Mouse (Mus musculus) liver, embryonic 12.5 days (tissue): ENCODE results near the gene Fbxo47. TPM values are rescaled to one million over a fixed set of nuclear protein-coding genes. Genes with fewer than 3 reads are reported as not detected.

Source experiments
- ATAC-seq: fragments of 200-750 bp; cut with Nextera tagmentation; 2 replicates; pipeline ENCODE4 v1.8.0; 2017; ENCODE audit warnings: moderate number of reproducible peaks, mild to moderate bottlenecking, moderate library complexity
- H3K27ac ChIP-seq: fragments of 300-500 bp; sonication (generic); 2 replicates; pipeline ENCODE4 v1.5.1; 2016; ENCODE audit warnings: mild to moderate bottlenecking
- H3K27me3 ChIP-seq: fragments of 300-500 bp; sonication (generic); replicated peaks from 2 replicates; pipeline ENCODE4 v1.6.1; 2016; ENCODE audit warnings: mild to moderate bottlenecking, moderate library complexity
- H3K36me3 ChIP-seq: fragments of 300-500 bp; sonication (generic); 2 replicates; pipeline ENCODE4 v1.6.1; 2016; ENCODE audit warnings: mild to moderate bottlenecking, moderate library complexity
- H3K4me1 ChIP-seq: fragments of 300-500 bp; sonication (generic); 2 replicates; pipeline ENCODE4 v1.6.1; 2016
- H3K4me2 ChIP-seq: fragments of 300-500 bp; sonication (generic); 2 replicates; pipeline ENCODE4 v1.6.1; 2016; ENCODE audit warnings: mild to moderate bottlenecking, moderate library complexity
- H3K4me3 ChIP-seq: fragments of 300-500 bp; sonication (generic); 2 replicates; pipeline ENCODE4 v1.5.1; 2016; ENCODE audit warnings: mild to moderate bottlenecking, moderate library complexity
- H3K9ac ChIP-seq: fragments of 300-500 bp; sonication (generic); 2 replicates; pipeline ENCODE4 v1.6.1; 2016; ENCODE audit warnings: mild to moderate bottlenecking, moderate library complexity
- H3K9me3 ChIP-seq: fragments of 300-500 bp; sonication (generic); replicated peaks from 2 replicates; pipeline ENCODE4 v1.6.1; 2016; ENCODE audit warnings: mild to moderate bottlenecking, moderate library complexity
- WGBS: fragments of 180-500 bp; shearing (Covaris S2); methylation state at CpG from one replicate; pipeline ENCODE4 v1.1.7; 2016; ENCODE audit not compliant: insufficient replicate concordance; 5-methylcytosine and 5-hydroxymethylcytosine counted together
- polyA plus RNA-seq: library from polyadenylated mRNA; unstranded; fragments of >200 nt; fragmentation: Nextera tagmentation; extraction: Ambion mirVana; gene quantifications from 2 replicates; pipeline ENCODE4 v1.2.1, GENCODE M21; 2016

The Fbxo47 gene
- polyA plus RNA-seq, 1 experiment from 2014 or later = 0.36 TPM

DNA sequence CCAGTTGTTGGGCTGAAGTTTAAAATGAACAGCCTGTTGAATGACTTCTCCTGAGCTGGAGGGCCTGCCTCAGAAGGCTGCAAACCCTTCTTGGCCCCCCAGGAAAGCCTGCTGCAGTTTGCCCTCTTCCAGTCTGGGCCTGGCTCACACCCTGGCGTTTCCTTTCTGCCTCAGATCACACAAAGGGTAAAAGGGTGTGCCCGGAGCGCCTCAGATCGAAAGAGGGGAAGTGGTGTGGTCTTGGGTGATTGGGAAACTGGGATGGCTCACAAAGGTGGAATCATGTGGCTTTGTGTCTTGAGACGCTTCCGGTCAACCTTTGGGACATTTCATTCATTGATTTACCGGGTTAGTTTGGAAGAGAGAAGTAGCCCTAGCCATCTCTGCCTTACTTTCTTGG lies 57.5 kb downstream of the Fbxo47 start:
- H3K4me1 ChIP-seq = peaks cover 60% of the 10 kb centered on the region
- H3K9me3 ChIP-seq = no peaks in the 10 kb centered on the region
- H3K36me3 ChIP-seq = peaks cover 43% of the 10 kb centered on the region
- H3K4me2 ChIP-seq = no peak overlapping the region
- no peak for ATAC-seq
- H3K27ac ChIP-seq = no peak overlapping the region
- no peaks in the 10 kb centered on the region for H3K27me3 ChIP-seq
- 23% methylated on average over 7 of the region's 7 CpGs for WGBS
- no peak overlapping the region for H3K9ac ChIP-seq
- H3K4me3 ChIP-seq = no peak overlapping the region

DNA sequence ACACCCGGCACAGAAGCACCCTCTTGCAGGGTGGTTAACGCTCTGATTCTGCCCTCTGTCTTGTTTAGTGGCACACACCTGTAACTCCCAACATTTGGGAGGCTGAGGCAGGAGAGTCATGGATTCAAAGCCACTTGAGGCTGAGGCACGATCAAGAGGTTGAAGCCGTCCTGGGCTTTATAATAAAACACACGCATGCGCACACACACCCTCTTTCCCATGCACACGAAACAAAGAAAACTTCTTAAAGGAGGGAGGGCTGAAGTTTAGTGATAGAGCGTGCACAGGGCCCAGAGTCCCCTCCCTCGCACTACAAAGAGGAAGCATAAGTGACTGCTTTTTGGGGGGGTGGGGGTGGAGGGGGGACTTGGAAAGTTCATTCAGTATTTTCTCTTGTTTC lies 58.0 kb downstream of the Fbxo47 start:
- peaks cover 63% of the 10 kb centered on the region for H3K4me1 ChIP-seq
- no peak overlapping the region for H3K4me2 ChIP-seq
- no peaks in the 10 kb centered on the region for H3K9me3 ChIP-seq
- no peak overlapping the region for H3K9ac ChIP-seq
- H3K27me3 ChIP-seq = no peaks in the 10 kb centered on the region
- H3K4me3 ChIP-seq = no peak overlapping the region
- no peak overlapping the region; the same call in 1 of the 2 replicates for H3K27ac ChIP-seq
- ATAC-seq = no peak
- whole genome bisulfite sequencing = 54% methylated on average over 9 of the region's 9 CpGs
- peaks cover 47% of the 10 kb centered on the region for H3K36me3 ChIP-seq

DNA sequence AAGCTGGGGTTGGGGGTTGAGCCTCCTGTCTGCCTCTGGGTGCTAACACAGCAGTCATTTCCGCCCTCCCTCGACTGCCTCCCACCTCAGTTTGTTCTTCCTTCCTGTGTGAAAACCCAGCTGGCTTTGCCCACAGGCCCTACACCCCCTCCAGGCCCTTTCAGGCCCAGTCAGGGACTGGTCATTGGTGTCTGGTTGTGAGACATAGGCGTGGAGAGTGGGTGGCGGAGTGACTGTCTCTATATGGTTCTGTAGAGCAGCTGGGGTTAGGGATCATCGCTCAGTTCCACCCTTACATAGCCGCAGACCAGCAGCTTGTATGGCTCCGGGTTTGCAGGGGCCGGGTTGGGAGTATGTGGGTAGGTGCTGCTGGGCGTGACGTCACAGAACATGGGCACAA lies 58.7 kb downstream of the Fbxo47 start:
- 67% methylated on average over 10 of the region's 10 CpGs for WGBS
- Histone ChIP-seq H3K4me2 (no peak overlapping the region), H3K9me3 (no peaks in the 10 kb centered on the region), H3K27me3 (no peaks in the 10 kb centered on the region), H3K4me3 (no peak overlapping the region), H3K4me1 (peaks cover 63% of the 10 kb centered on the region), H3K36me3 (peaks cover 47% of the 10 kb centered on the region), H3K9ac (no peak overlapping the region), H3K27ac (peak overlapping the region; percentile 27; the same call in 1 of the 2 replicates)
- no peak for ATAC-seq

DNA sequence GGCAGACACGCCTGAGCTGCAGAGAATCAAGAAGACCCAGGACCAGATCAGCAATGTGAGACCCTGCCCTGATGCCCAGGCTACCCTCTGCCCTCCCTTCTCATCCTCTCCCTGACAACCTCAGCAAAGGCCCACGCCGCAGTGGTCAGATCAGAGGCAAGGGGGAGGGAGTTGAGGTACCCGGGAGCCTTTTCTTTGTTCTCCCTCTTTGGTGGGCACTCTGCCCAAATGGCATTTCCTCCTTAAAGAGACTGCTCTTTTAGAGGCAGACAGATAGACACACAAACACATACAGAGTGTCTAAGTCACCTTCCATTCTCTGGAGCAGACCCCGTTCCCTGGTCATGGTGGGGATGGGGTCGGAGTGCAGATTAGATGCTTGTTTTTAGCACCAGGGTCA lies 59.1 kb downstream of the Fbxo47 start:
- peaks cover 64% of the 10 kb centered on the region for H3K4me1 ChIP-seq
- 0 out of 2 replicates have a peak overlapping the region, but pooled peaks have one; percentile 27 for H3K27ac ChIP-seq
- H3K9ac ChIP-seq = no peak overlapping the region
- H3K4me3 ChIP-seq = no peak overlapping the region
- H3K27me3 ChIP-seq = no peaks in the 10 kb centered on the region
- no peaks in the 10 kb centered on the region for H3K9me3 ChIP-seq
- no peak overlapping the region for H3K4me2 ChIP-seq
- no peak for ATAC-seq
- WGBS = 47% methylated on average over 6 of the region's 6 CpGs
- peaks cover 47% of the 10 kb centered on the region for H3K36me3 ChIP-seq

DNA sequence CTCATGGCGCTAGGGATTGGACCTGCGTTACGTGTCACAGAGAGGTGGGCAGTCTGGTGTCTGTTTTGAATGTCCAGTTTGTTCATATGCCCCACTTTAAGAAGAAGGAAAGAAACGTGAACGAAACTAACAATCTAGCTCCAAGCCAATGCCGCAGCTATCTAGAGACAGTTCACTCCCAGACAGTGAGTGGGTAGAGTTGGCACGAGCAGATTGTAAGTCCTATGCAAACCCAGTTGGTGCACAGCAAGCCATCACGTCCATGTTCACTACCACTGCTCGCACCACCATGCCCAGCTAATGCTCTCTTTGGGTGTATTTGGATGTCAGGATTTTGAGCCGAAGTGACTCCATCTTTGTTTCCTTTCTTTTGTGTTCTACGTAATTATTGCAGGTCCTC lies 59.8 kb downstream of the Fbxo47 start:
- Histone ChIP-seq H3K27ac (no peak overlapping the region), H3K4me1 (peaks cover 71% of the 10 kb centered on the region)

DNA sequence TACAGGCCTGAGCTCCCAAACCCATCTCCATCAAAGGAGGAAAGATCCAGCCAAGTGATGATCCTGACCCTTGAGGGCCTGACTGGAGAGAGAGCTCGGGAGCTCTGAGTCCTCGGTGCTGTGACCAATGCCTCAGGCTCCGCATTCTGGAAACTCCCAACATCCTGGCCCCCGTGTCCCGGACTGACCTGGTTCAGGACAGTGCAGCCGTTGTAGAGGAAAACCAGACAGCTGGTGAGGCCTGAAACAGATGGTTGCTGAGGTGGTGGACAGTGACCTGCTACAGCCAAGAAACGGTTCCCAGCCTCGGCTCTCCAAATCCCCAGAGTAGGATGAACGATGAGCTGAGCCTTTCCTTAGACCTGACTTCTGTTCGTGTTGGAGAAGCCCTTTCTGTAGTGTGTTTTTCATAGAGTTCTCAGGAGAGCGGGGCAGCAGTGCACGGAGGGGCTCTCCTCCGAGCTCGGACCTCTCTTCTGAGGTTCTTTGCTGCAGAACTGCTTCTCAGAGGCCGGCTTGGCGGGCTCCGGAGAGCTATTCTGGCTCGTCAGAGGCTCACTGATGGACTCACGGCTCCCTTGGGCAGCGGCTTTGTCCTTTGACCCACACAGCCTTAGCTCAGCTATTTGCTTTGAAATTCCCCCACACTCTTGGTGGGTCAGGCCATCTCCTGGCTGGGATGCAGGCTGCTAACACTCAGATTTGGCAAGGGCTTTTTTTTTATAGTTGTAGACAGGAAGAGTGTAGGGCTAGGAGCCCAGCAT lies 60.9 kb downstream of the Fbxo47 start:
- no peak for ATAC-seq
- peaks cover 57% of the 10 kb centered on the region for H3K36me3 ChIP-seq
- no peaks in the 10 kb centered on the region for H3K27me3 ChIP-seq
- H3K4me3 ChIP-seq = no peak overlapping the region
- H3K4me2 ChIP-seq = no peak overlapping the region
- peaks cover 83% of the 10 kb centered on the region for H3K4me1 ChIP-seq
- WGBS = 77% methylated on average over 20 of the region's 20 CpGs
- H3K9ac ChIP-seq = no peak overlapping the region
- no peaks in the 10 kb centered on the region for H3K9me3 ChIP-seq
- H3K27ac ChIP-seq = peak overlapping the region; percentile 49; the same call in 1 of the 2 replicates

More for the DNA sequence above, 59.8 kb downstream of the Fbxo47 start:
- no peak for ATAC-seq
- peaks cover 48% of the 10 kb centered on the region for H3K36me3 ChIP-seq
- H3K9me3 ChIP-seq = no peaks in the 10 kb centered on the region
- no peak overlapping the region for H3K4me3 ChIP-seq
- H3K9ac ChIP-seq = no peak overlapping the region
- no peak overlapping the region for H3K4me2 ChIP-seq
- WGBS = 87% methylated on average over 11 of the region's 11 CpGs
- no peaks in the 10 kb centered on the region for H3K27me3 ChIP-seq

DNA sequence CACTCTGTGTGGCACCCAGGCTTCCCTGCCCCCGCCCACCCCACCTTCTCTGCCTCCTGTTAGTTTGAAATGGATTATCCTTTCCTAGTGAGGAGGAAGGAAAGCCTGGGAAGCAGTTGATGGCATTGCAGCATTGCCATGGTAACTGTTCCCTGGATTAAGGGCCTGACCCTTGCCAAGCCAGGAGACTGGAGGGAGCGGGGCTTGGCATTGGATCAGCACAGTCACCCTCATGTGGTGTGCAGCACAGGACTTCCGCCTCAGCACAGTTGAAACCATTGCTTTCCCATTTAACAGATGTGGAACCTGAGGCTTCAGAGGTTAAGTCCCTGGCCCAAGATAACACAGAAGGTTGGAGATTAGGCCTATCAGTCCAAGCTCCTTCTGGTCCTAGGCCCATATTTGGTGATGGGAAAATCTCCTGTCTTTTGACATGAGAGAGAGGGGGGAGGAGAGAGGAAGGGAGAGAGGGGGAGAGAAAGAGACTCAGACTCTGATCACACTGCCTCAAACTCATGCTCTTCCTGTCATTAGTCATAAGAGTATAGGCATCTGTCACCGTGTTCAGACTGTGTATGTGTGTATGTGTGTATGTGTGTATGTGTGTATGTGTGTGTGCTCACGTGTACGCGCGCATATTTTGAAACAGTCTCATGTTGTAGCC lies 62.4 kb downstream of the Fbxo47 start:
- no peak overlapping the region for H3K4me2 ChIP-seq
- H3K36me3 ChIP-seq = peaks cover 51% of the 10 kb centered on the region
- H3K4me1 ChIP-seq = peaks cover 91% of the 10 kb centered on the region
- 79% methylated on average over 8 of the region's 8 CpGs for WGBS
- no peaks in the 10 kb centered on the region for H3K27me3 ChIP-seq
- ATAC-seq = no peak
- no peaks in the 10 kb centered on the region for H3K9me3 ChIP-seq
- H3K4me3 ChIP-seq = no peak overlapping the region
- no peak overlapping the region for H3K9ac ChIP-seq
- H3K27ac ChIP-seq = peak overlapping the region; percentile 41; the same call in 1 of the 2 replicates

DNA sequence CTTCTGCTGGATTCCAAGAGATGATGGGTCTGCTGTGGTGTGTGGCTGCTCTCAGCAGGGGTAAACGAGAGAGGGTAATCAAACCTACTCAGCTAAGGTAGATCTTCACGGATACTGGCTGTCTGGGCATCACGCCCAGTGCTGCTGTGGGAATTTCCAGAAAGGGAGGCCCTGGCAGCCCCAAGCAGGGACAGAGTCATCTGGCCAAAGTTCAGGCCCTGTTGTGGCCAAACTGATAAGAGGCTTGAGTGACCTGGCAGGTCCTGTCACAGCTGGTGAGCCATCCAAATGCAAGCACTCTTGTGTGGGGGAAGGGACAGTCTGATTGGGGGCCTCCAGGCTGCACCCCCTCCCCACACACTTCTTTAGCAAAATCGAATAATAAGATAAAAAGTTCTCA lies 63.1 kb downstream of the Fbxo47 start:
- Histone ChIP-seq H3K36me3 (peaks cover 52% of the 10 kb centered on the region), H3K4me1 (peaks cover 91% of the 10 kb centered on the region), H3K4me2 (no peak overlapping the region), H3K9me3 (no peaks in the 10 kb centered on the region), H3K27me3 (no peaks in the 10 kb centered on the region), H3K9ac (no peak overlapping the region), H3K4me3 (no peak overlapping the region), H3K27ac (peak overlapping the region; percentile 68)
- WGBS = 39% methylated on average over 4 of the region's 4 CpGs
- ATAC-seq = peak; percentile 59; the same call in 1 of the 2 replicates

DNA sequence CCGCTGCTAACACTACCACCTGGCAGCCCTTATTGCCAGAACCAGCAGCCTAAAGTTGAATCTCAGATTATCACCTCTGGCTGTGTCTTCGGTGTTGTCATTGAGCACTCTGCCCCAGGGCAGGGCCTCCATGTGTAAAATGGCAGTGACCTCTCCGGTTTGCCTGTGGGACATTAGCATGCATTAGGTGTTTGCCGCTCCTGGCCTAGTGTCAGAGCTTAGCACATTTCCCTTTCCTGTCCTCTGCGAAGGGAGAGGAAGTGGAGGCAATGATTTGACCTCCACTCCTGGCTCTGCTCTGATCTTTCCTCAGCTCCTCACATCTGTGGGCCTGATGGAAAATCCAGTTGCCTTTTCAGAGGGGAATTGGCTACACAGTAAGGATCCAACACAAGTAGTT lies 64.0 kb downstream of the Fbxo47 start:
- peaks cover 92% of the 10 kb centered on the region for H3K4me1 ChIP-seq
- WGBS = 67% methylated on average over 5 of the region's 5 CpGs

DNA sequence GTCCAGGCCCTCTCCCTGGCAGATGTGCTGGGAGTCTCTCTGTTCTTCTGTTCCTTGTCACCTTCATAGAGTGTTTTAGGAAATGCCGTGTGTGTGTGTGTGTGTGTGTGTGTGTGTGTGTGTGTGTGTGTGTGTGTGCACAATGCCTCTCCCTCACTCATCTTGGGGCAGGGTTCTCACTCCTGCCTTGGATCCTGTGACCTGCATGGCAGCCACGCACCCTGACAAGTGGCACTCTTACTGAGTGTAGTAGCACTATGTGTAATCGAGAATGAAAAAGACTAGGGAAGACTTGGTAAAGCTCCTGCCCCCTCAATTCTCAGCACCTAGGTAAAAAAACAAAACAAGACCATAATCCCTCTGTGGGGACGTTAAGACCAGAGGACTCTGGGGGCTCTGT lies 64.9 kb downstream of the Fbxo47 start:
- no peaks in the 10 kb centered on the region for H3K9me3 ChIP-seq
- ATAC-seq = no peak
- H3K36me3 ChIP-seq = peaks cover 49% of the 10 kb centered on the region
- no peak overlapping the region for H3K4me3 ChIP-seq
- H3K27ac ChIP-seq = peak overlapping the region; percentile 70
- no peak overlapping the region for H3K4me2 ChIP-seq
- no peak overlapping the region for H3K9ac ChIP-seq
- no peaks in the 10 kb centered on the region for H3K27me3 ChIP-seq
- peaks cover 90% of the 10 kb centered on the region for H3K4me1 ChIP-seq
- 58% methylated on average over 4 of the region's 4 CpGs for WGBS

More for the DNA sequence above, 64.0 kb downstream of the Fbxo47 start:
- Histone ChIP-seq H3K9me3 (no peaks in the 10 kb centered on the region), H3K9ac (no peak overlapping the region), H3K36me3 (peaks cover 50% of the 10 kb centered on the region), H3K4me2 (no peak overlapping the region), H3K27ac (peak overlapping the region; percentile 68; the same call in 1 of the 2 replicates), H3K4me3 (no peak overlapping the region), H3K27me3 (no peaks in the 10 kb centered on the region)
- no peak for ATAC-seq

DNA sequence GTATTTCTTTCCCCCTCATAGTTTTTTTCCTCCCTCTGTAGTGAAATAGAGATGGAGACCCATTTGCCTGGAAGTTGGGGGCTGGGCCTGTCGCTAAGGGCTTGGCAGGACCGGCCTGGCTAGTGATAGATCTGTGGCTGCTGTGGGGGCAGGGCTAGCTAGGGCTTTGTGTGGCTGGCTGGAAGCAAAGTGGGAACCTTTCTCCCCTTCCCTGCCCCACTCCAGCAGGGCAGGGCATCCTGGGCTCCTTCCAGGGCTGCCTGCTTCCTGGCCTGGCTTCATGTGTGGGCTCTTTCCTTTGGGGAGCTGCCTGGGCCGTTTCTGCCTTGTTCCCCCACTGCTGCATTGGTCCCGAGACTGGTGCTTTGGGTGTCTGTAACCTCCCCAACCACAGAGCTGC lies 65.4 kb downstream of the Fbxo47 start:
- 23% methylated on average over 4 of the region's 4 CpGs for WGBS
- peak overlapping the region; percentile 4; the same call in 1 of the 2 replicates for H3K4me2 ChIP-seq
- H3K9me3 ChIP-seq = no peaks in the 10 kb centered on the region
- peak overlapping the region; percentile 70 for H3K27ac ChIP-seq
- ATAC-seq = no peak
- no peaks in the 10 kb centered on the region for H3K27me3 ChIP-seq
- H3K9ac ChIP-seq = no peak overlapping the region
- H3K4me3 ChIP-seq = no peak overlapping the region
- H3K36me3 ChIP-seq = peaks cover 53% of the 10 kb centered on the region
- peaks cover 91% of the 10 kb centered on the region for H3K4me1 ChIP-seq

DNA sequence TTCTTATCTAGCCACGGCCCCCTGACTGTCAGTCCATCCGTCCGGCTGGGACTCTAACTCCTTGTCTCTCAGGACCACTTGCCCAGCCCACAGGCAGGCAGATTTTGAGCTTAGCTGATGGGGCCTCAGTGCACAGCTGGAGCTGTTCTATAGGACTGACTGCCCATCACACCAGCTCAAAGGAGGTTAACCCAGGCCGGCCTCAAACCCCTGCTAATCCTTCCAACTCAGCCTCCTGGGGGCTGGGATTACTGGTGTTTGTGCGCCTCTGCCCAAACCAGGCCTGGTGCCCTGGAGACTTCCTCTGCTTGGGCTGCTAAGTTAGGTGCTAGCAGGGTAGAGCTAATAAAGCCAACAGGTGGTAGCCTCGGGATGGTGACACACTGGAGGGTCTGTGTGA lies 66.0 kb downstream of the Fbxo47 start:
- Histone ChIP-seq H3K27ac (peak overlapping the region; percentile 69; the same call in 1 of the 2 replicates), H3K4me1 (peaks cover 93% of the 10 kb centered on the region), H3K27me3 (no peaks in the 10 kb centered on the region), H3K4me2 (peak overlapping the region; percentile 4; the same call in 1 of the 2 replicates), H3K36me3 (peaks cover 58% of the 10 kb centered on the region), H3K9me3 (no peaks in the 10 kb centered on the region), H3K9ac (peak overlapping the region; percentile 22; the same call in 1 of the 2 replicates), H3K4me3 (no peak overlapping the region)
- WGBS = 35% methylated on average over 6 of the region's 6 CpGs
- ATAC-seq = no peak
